Mouse (Mus musculus) splenic B cell, adult 2 months (primary cell): ENCODE data around the gene Hoxb1.
A peak's percentile ranks its signal among the peaks of the same experiment; 100 is the strongest.

Experiments used
- DNase-seq: peaks from one replicate; pipeline ENCODE4 v3.0.0-alpha.2; 2011; ENCODE audit warnings: low read depth, low spot score
- H3K27me3 ChIP-seq: 2 replicates; pipeline ENCODE4 v1.6.1; 2012; ENCODE audit warnings: mild to moderate bottlenecking, low read length, moderate library complexity, mixed read lengths; ENCODE audit not compliant: control insufficient read depth, poor library complexity, insufficient read depth, severe bottlenecking
- H3K36me3 ChIP-seq: 2 replicates; pipeline ENCODE4 v1.6.1; 2012; ENCODE audit warnings: mild to moderate bottlenecking, low read length, moderate library complexity, mixed read lengths; ENCODE audit not compliant: control insufficient read depth, poor library complexity, insufficient read depth, severe bottlenecking

Hoxb1 gene

DNA sequence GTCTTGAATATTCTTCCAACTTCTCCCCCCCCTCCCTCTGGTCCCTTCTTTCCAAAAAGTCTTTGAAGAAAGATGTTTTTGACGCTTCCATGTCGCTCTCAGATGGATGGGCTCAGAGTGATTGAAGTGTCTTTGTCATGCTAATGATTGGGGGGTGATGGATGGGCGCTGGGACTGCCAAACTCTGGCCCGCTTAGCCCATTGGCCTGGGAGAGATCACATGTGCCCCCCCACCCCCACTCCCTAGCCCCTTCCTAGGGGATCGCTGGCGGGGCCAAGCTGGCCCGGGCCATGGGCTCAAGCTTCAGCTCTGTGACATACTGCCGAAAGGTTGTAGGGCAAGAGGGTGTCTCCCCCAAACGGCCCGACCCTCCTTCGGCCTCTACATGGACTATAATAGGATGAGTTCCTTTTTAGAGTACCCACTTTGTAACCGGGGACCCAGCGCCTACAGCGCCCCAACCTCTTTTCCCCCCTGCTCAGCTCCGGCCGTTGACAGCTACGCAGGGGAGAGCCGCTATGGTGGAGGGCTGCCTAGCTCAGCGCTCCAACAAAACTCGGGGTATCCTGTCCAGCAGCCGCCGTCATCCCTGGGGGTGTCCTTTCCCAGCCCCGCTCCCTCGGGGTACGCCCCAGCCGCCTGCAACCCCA, at the start of gene Hoxb1:
Hoxb1 (plus strand) TSS at position 312 of the 651 bp plus-strand sequence.
- no peak for DNase-seq
- Histone ChIP-seq H3K27me3 (peaks cover 2% of the 10 kb centered on the region; the same call in 1 of the 2 replicates), H3K36me3 (no peaks in the 10 kb centered on the region)

DNA sequence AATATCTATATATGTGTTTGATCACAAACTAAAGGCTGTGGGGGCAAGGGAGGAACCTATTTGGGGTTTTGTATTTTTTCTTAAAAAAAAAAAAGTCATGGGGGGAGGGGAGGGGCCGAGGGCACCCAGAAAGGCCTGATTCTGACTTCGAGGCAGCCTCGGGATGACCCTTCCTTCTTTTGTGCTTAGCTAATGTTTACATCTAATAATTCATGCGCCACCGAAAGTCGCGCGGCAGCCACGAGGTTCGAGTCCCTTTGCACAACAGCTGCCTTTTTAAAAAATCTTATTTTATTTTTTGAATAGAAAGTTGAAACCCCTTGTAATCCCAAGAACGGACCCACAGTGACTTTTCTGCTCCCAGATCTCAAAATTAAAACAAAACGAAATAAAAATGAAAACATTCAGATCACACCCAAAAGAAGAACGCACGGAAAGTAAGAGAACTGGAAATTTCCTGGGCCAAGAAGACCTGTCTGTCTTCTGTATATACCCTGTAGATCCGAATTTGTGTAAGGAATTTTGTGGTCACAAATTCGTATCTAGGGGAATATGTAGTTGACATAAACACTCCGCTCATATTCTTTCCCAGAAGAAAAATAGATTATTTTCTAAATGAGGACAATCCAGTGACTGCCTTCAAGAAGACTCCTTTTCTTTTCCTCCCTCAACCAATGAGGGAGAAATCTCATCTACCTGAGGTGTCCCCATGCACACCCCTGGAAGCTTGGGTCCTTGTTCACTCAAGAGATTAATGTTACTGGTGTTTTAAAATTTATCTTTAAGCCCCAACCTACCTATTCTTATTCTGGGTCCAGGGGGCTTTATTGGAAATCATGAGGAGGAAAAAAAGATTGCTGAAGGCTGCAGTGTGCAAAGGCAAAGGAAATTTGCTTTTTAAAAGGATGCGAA, 48.6 kb upstream of the Hoxb1 start:
- Histone ChIP-seq H3K36me3 (no peaks in the 10 kb centered on the region), H3K27me3 (0 out of 2 replicates have a peak, but pooled peaks cover 1% of the 10 kb centered on the region)
- DNase-seq: no peak

DNA sequence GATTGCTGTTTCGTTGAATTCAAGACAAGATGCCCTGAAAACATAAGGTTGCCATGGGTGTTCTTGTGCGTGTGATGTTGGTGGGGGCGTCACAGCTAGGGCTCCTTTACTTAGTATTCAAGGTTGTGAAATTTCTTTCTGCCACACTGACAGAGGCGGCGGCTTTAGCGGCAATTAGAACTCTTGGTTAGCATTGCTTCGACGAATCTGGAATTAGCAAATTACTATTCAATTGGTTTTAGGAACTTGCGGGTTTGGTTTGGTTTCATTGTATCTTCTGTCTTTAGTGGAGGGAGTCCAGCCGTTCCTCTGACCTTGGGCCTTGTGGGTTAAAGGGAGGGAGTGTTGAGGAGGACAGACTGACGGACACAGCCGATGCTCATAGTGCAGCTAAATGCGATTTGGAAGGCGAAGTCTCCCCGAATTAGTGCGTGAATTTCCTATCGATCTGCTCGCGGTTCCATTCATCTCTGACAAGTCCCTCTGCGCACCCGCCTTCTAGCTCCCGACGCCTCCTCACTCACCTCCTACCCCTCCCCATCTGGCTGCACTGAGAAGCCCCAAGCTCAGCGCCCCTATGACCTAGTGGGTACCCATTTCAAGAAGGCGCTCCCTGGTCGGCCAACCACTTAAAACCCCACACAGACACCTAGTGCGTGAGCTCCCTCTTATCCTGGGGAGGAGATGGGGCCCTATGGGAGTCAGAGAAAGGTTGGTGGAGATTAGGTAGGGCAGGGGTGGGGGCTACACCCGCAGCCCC, 47.8 kb upstream of the Hoxb1 start, which contains the start of gene Hoxb4:
Hoxb4 (plus strand) TSS at position 660 of the 760 bp plus-strand sequence.
- DNase-seq: no peak
- H3K27me3 ChIP-seq: no peaks in the 10 kb centered on the region; the same call in 1 of the 2 replicates
- no peaks in the 10 kb centered on the region for H3K36me3 ChIP-seq

DNA sequence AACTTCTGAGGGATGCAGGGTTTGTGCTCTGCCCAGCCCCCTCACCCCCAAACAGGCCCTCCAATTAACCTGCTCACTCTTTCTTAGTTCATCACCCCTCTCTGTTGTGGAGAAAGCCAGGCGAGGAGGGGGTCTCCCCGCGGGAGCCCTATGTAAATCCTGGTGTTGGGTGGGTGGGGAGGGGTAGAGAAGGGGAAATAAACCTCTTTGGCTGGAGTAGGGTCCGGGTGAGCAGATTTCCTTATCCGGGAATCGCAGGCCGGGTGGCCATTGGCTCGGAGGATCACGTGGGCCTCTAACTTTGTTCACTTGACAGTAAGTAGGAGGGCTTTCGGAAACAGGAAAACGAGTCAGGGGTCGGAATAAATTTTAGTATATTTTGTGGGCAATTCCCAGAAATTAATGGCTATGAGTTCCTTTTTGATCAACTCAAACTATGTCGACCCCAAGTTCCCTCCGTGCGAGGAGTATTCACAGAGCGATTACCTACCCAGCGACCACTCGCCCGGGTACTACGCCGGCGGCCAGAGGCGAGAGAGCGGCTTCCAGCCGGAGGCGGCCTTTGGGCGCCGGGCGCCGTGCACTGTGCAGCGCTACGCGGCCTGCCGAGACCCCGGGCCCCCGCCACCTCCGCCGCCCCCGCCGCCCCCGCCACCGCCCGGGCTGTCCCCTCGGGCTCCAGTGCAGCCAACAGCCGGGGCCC, 47.0 kb upstream of the Hoxb1 start:
- peak; percentile 71 for DNase-seq
- H3K27me3 ChIP-seq: no peaks in the 10 kb centered on the region; the same call in 1 of the 2 replicates
- H3K36me3 ChIP-seq: no peaks in the 10 kb centered on the region

DNA sequence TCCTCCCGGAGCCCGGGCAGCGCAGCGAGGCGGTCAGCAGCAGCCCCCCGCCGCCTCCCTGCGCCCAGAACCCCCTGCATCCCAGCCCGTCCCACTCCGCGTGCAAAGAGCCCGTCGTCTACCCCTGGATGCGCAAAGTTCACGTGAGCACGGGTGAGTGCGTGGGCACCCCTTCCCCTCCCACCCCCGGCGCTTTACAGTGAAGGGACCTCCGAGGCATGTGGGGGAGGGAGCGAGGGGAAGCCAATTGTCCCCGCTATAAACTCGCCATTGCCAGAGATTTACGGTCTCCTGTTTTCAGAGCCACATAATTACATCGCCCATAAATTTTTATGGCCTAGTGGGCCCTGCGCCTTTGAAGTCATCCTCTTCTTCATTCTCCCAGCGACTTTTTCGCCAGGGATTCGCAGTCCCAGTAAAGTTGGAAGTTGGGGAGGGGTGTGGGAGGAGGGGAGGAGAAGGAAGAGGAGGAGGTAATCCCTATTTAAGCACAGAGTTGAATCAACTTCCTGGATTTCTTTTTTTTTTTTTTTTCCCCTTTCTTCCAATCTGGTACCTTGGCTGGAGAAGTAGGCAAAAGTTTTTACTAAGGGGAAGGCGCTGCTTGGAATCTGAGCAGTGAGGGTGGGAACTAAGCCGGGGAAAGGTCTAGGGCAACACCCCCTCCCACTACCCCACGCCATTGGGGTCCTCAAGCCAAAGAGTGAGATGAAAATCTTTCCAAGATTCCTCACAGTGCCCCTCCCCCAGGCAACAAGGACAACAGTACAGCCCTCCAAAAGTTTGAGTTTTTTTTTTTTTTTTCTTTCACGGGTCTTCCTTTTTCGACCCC, 46.3 kb upstream of the Hoxb1 start:
- DNase-seq: peak; percentile 17
- no peaks in the 10 kb centered on the region; the same call in 1 of the 2 replicates for H3K27me3 ChIP-seq
- no peaks in the 10 kb centered on the region for H3K36me3 ChIP-seq

DNA sequence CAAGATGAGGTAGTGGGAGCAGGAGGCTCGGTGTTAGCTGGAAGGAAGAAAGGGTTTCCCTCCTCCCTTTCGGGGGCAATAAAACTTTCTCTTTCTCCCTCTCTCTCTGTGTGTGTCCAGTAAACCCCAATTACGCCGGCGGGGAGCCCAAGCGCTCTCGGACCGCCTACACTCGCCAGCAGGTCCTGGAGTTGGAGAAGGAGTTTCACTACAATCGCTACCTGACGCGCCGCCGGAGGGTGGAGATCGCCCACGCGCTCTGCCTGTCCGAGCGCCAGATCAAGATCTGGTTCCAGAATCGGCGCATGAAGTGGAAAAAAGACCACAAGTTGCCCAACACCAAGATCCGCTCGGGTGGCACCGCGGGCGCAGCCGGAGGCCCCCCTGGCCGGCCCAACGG, 45.6 kb upstream of the Hoxb1 start:
- no peaks in the 10 kb centered on the region; the same call in 1 of the 2 replicates for H3K27me3 ChIP-seq
- peak; percentile 15 for DNase-seq
- no peaks in the 10 kb centered on the region for H3K36me3 ChIP-seq

DNA sequence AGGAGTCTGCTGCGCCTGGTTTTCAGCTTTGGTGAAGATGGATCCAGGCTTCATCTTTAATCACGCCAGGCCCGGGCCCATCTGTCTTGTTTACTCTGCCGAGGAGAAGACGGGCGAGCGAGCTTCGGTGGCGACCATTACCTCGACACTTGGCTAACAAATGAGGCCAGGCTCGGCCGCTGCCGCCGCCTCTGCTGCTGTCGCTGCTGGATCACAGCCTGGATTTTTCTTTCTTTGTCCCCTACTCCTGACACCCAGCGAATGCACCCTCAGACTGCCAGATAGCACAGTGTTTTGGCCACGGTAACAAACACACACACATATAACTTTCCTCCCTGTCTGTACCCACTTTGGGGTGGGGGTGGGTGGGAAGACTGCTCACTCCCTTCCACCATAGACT, 44.9 kb upstream of the Hoxb1 start:
- no peaks in the 10 kb centered on the region; the same call in 1 of the 2 replicates for H3K27me3 ChIP-seq

DNA sequence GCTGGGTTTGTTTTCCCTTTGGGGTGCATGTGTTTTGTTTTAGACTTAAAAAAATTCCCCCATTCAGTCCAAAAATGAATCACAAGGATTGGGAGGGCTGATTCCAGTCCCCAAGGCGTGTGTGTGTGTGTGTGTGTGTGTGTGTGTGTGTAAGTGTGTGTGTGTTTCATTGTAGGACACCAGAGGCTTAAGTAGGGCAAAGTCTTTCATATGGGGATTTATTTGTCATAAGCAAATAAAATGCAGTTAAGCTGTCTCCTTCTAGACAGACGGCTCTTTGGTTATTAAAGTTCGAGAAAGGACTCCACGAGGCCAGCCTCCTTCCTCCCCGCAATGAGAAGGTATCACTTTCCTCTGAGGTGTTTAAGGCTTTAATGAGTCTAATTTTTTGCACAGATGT, 43.7 kb upstream of the Hoxb1 start:
- Histone ChIP-seq H3K27me3 (no peaks in the 10 kb centered on the region; the same call in 1 of the 2 replicates), H3K36me3 (no peaks in the 10 kb centered on the region)

More for the DNA sequence above, 44.9 kb upstream of the Hoxb1 start:
- no peak for DNase-seq
- no peaks in the 10 kb centered on the region for H3K36me3 ChIP-seq

DNA sequence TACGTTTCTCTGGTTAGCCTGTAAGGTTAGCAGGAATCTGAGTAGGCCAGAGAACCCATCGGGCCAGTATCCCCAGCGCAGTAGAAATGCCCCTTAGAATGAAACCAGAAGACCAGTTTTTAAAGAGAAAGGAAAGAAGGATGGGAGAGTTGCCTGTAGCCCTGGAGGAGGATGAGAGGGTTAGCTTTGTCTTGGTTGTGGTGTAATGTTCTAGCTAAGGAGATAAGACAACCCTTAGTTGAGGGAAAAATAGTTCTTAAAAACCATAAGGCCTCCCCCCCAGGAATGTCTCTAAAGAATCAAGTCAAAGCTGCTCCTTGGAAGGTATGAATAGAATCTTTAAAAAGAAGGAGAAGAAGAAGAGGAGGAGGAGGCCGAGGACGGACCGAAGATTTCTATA, 42.8 kb upstream of the Hoxb1 start:
- Histone ChIP-seq H3K36me3 (no peaks in the 10 kb centered on the region), H3K27me3 (no peaks in the 10 kb centered on the region; the same call in 1 of the 2 replicates)
- no peak for DNase-seq

More for the DNA sequence above, 43.7 kb upstream of the Hoxb1 start:
- DNase-seq: no peak

DNA sequence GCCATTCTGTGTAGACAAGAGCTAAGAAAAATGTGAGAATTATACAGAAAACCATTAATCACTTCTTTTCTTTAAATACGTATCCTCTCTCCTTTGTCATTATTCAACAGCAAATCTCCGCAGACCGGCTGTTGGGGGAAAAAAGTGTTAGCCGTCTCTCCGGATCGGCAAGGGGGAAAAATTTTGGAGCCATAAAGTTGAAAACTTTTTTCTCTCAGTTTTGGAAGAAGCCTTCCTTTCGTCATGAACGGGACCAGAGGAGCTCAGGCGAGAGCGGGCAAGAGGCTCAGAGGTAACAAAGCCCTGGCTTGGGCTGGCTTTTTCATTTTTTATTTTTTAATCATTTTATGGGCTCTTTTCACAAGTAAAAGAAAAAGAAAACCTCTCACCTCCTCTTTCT, 42.4 kb upstream of the Hoxb1 start, which contains the start of gene Hoxb3:
Hoxb3 (plus strand) TSS at position 173 of the 400 bp plus-strand sequence.
- Histone ChIP-seq H3K27me3 (no peaks in the 10 kb centered on the region; the same call in 1 of the 2 replicates), H3K36me3 (no peaks in the 10 kb centered on the region)
- no peak for DNase-seq

DNA sequence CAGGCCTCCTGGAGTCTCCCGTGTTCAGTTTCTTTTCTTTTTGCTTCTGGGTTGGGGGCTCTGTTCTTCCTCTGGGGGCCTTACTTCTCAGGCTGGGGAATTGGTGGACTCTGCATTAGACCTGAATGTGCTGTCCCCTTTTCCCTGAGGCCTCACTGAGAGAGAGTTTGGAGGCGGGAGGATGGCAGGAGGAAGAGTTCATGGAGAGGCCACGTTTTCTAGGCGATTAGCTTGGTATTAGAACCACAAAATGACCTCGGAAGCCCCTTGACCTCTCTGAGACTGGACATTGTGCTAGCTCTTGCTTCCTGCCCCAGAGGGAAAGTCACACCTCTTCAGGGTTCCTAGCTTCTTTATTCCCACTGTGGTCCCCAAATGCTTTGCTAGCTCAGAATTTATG, 41.4 kb upstream of the Hoxb1 start:
- DNase-seq: no peak
- Histone ChIP-seq H3K36me3 (no peaks in the 10 kb centered on the region), H3K27me3 (no peaks in the 10 kb centered on the region; the same call in 1 of the 2 replicates)

DNA sequence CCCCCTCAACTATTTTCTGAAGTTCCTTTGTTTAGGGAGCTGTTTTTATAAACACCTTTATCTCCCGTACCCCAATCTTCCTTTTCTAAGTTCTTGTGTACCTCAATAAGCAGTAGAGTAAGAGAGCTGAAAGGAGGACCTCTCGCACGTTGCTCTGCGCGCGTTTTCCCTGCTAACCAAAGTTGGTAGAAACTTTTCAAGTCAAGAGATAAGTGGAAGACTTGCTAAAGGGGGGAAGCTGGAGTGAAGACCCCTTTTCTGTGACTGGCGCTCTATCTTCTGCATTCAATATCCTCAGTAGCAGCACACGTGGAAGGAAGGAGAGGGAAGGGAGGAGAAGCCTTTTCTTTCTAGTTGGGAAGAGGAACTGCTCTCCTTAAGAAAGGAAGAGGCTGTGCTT, 40.6 kb upstream of the Hoxb1 start:
- Histone ChIP-seq H3K36me3 (no peaks in the 10 kb centered on the region), H3K27me3 (no peaks in the 10 kb centered on the region; the same call in 1 of the 2 replicates)
- no peak for DNase-seq

DNA sequence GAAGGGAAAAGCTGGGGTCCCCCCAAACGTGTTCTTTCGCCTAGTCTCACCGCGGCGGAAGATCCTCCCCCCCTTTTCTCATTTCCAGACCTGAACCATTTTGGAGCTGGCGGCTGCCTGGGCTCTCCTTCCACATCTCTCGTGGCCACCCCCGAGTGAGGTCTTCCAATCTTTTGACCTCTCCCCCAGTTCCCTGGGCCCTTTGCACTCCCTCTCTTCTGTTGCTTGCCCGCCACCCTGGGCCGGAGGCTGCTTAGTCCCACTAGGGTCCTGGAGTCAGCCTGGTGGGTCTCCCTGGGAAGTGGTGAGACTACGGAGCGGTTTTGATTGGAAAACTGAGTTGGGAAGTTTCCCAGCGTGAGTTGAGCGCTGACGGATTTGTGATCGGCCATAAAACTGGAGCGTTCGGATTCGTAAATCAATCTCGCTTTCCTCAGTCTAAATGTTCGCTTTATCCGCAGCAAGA, 39.8 kb upstream of the Hoxb1 start:
- no peaks in the 10 kb centered on the region for H3K36me3 ChIP-seq
- DNase-seq: no peak
- H3K27me3 ChIP-seq: no peaks in the 10 kb centered on the region; the same call in 1 of the 2 replicates
